Mouse (Mus musculus): ENCODE data around the gene Rpl31. TPM values are rescaled to one million over a fixed set of nuclear protein-coding genes. Genes with fewer than 3 reads are reported as not detected.
A peak's percentile ranks its signal among the peaks of the same experiment; 100 is the strongest.

The Rpl31 gene
- total RNA-seq, 2 experiments from 2014 or later = 494 to 584 TPM

DNA sequence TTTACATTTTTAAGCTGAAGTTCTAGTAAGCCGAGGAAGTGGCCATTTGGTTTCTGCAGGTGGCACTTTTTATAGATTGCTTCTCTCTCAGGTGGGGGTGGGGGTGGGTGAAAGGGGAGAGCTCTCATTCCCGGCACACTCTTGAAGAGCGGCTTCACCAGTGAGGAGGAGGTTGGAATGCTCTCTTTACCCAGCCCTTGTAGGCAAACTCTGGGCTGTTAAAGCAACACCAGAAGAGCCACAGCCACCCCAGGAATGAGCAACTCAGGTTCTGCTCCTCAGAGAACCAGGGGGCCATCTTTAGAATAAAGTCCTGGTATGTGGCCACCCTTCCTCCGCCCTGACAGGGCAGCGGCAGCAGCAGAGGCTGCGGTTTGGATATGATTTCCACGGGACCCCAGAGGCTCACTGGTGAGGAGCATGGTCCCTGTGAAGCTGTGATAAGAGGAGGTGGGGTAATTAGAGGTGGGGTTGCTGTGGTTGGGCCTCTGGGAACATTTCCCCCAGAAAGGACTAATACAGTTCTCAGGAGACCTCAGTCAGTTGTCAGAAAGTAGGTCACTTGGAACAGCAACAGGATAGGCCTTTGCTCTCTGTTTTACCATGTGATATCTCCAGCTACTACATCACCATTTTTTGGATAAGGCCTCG is 25.7 kb downstream of the Rpl31 start:
- intact Hi-C loops (cut with DNase I) = loop anchor here (5.0 kb wide), 2 partner anchors 84 to 109 kb away; partner anchors contain the start of gene Tbc1d8

DNA sequence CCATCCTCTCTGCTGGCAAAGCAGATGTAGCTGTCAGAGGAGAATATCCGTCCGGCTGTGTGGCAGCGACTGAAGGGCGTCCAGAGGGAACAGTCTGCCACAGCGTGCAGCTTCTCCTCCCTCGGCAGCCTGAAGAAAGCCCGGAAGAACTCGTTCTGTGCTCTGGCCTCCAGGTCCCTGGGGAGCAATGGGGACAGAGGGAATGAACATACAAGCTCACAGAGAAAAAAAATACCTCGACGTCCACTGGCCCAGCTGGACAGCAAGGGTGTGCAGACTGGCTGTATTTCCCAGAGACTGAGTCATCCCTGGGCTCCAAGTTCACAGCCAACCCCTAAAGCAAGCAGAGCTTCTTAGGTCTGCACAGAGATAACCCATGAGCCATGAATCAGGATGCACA is 26.5 kb downstream of the Rpl31 start:
- intact Hi-C loops (cut with DNase I) = loop anchor here (5.0 kb wide), 2 partner anchors 83 to 108 kb away; partner anchors contain the start of gene Tbc1d8
- DNase-seq = peak; percentile 66

More for the DNA sequence above, 25.7 kb downstream of the Rpl31 start:
- DNase-seq = no peak

DNA sequence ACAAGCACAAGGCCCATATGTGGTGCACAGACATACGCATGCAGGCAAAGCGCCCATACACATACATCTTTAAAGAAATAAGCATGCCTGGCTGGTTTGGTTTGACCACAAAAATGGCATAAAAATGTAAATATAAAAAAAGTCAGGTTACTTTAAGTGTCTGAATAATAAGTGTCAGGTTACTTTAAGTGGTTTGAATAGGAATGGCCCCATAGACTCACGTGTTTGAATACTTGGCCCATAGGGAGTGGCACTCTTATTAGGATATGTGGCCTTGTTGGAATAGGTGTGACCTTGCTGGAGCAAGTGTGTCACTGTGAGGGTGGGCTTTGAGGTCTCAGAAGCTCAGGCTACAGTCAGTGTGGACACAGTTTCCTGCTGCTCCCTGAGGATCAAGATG is 27.0 kb downstream of the Rpl31 start:
- no peak for DNase-seq
- intact Hi-C loops (cut with DNase I) = loop anchor here (5.0 kb wide), 2 partner anchors 83 to 108 kb away; partner anchors contain the start of gene Tbc1d8

DNA sequence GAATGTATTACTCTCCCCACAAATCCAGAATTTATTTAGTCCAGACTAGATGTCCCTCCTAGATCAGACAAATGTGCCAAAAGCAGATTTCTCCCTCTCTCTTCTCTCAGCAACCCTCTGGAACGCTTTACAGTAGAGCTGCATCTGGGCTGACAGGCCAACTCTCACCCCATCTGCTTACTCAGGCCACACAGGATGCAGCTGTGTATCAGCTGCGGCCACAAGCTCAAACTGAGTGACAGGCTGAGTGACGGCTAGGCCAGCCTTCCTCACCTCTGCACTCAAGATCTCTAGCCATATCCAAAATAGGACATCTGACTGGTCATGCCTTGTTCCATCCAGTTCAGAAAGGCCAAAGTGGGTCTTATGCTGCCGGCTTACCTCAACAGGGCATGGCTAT is 28.7 kb downstream of the Rpl31 start:
- intact Hi-C loops (cut with DNase I) = no loop called here
- DNase-seq = peak in 1 of 2 experiments; percentile 32

DNA sequence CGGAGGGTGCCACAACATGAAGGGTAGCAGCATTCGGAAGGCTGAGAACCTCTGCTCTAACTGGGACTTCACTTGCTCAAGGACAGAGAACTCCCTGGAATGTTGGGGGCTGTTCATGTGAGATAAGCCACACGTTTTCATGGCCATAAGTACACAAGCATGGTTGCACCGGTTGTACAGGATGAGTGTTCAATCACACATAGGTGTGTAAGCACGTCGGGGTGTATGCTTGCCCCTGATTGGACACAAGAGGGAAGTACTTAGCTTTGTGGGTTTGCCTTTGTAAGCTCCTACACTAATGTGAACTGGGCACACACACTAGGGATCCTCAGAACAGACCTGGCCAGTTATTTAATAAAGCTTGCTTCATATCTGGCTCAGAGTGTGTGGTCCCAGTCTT is 30.6 kb downstream of the Rpl31 start:
- DNase-seq = no peak
- intact Hi-C loops (cut with DNase I) = no loop called here

DNA sequence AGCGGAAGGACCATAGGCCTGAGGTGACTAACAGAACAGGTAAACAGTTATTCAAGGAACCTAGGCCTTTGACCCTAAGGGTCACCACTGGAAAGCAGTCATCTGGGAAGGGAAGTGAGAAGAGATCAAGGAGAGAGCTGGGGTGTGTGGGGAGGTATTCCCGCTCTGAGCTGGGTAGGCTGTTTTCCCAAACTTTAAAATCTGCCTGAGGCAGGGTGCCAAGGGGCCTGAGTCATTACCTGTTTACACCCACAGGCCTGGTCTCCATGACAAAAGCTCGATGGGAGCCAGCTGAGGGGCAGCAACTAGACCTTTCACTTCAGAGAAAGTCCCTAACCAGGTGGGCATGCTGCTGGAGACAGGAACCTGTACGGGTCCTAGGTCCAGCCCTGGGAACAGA is 31.6 kb downstream of the Rpl31 start:
- peak; percentile 26 to 31 for DNase-seq
- intact Hi-C loops (cut with DNase I) = no loop called here

DNA sequence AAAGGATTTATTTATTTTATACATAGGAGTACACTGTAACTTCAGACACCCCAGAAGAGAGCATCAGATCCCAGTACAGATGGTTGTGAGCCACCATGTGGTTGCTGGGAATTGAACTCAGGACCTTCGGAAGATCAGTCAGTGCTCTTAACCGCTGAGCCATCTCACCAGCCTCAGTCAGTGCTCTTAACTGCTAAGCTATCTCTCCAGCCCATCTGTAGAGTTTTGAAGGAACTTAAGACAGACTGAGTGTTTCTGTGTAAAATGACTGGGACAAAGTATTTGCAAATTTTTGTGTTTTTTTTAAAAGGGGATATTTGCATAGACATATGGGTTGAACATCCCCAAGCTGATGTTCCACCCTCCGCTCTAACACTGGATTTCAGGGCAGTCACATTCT is 32.5 kb downstream of the Rpl31 start:
- DNase-seq = no peak
- intact Hi-C loops (cut with DNase I) = no loop called here

DNA sequence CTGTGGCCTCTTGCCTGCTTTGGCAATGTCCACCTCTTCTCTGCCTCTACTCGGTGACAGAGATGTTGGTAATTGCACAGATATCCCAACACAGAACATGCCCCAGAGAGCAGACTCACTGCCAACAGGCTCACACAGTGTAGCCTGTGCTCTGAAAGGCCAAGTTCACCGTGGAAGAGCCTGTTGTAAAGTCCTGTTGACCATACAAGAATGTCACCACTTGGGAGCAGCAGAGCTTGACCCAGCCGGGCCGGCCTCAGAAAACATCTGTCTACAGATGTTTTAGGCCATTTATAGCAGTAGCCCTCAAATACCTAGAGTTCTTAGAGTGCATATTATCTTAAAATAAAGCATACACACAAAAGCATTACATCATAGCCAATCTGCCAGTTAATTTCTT is 39.5 kb downstream of the Rpl31 start:
- intact Hi-C loops (cut with DNase I) = no loop called here
- peak; percentile 27 to 51 for DNase-seq

DNA sequence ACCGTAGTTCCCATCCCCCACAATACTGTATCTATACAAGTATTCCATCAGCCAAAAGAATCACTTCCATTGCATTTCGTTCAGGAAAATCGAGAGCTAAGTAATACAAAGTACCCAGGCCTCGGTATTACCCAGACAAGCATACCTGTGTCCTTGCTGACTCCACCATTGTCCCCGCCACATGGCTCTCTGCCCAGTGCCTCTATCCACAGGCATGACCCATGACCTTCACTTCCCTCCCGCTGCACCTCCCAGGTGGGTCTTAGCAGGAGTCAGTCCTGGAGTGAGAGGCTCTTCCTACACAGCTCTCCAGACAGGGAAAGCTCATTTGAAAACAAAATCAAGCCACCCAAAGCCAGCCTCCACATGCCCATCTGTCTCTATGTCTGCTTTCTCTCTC is 40.5 kb downstream of the Rpl31 start:
- DNase-seq = no peak
- intact Hi-C loops (cut with DNase I) = no loop called here

DNA sequence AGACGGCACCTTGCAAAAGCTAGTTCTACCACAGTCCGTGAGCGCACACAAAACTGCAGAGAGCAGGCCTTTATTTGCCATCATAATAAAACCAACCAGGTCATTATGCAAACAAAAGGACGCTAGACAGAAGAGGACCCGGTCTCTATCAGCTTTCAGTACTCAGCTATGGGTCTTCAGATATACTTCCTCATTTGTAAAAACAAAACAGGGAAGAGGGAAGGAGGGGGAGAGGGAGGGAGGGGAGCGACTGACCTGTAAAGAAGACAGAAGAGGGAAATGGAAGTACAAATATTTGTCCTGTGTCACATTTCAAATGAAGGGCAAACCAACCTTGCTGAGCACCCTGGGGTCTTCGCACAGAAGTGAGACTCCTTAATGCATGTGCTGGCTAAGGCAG is 41.0 kb downstream of the Rpl31 start:
- intact Hi-C loops (cut with DNase I) = no loop called here
- no peak for DNase-seq

DNA sequence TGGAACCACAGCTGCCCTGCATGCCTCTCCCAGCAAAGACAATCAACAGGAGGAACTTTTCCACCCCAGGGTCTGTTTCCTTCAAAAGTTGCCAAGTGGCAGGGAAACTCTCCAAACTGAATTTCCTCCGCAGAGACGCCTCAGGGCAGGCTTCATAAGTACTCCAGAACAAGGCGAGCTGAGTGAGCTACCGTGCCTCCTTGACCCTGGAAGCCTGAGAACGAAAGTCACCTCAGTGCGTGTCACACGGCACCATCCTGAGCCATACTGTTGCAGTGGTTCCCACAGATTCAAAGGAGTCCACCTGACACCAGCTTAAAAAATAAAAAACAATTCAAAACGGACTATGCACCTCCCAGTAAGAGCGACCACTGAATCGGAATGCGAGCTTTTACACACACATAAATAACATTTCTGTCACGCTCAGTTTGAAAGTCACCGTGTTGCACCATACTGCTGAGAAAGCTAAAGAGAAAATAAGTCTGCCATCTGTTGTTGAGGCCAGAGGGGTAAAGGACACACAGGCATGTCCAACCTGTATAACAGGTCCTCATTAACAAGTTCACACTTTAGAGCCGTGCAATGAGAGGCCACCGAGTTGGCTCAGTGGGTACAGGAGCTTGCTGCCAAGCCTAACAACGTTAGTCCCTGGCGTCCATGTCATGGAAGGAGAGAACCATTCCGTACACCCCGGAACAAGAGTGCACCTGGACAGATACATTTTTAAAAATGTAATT is 42.6 kb downstream of the Rpl31 start:
- DNase-seq = no peak
- intact Hi-C loops (cut with DNase I) = no loop called here

DNA sequence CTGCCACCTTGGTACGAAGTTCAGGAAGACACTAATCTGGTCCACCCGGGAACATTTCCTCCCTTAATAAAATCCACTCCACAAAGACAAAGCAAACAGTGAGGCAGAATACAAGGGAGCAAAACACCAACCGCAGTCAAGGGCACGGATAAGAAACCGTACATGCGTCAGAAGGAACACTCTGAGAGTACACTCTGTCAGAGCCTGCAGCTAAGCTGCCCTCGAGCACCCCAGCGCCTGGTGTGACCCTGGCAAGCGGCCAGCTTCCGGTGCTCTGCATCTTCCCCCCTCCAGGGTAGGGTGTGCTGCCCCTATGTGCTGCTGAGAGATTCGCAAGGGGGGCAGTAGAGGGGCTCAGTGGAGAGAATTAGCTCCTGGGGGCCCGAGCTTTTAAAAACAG is 50.2 kb downstream of the Rpl31 start:
- intact Hi-C loops (cut with DNase I) = loop anchor here (5.0 kb wide), 1 partner anchor 74 kb away; no protein-coding TSS in a partner anchor
- DNase-seq = peak; percentile 50 to 67

DNA sequence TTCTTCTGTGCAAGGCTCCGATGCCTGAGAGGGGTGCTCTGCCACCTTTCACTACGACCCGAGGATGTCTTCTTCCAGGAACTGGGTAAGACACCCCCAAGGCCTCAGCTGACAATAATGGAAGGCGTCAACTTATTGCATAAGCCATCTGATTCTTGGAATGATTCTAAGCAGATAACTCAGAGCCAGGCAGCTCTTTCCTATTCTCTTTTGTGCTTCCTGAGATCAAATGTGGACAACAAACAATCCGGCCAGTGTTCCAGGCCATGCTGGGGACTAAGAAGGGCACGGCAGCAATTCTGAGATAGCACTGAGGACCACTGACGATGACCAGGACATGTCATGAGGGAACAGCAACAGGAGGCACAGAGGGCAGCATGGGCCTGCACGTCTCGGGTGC is 51.2 kb downstream of the Rpl31 start:
- no peak for DNase-seq
- intact Hi-C loops (cut with DNase I) = loop anchor here (5.0 kb wide), 1 partner anchor 73 kb away; no protein-coding TSS in a partner anchor

DNA sequence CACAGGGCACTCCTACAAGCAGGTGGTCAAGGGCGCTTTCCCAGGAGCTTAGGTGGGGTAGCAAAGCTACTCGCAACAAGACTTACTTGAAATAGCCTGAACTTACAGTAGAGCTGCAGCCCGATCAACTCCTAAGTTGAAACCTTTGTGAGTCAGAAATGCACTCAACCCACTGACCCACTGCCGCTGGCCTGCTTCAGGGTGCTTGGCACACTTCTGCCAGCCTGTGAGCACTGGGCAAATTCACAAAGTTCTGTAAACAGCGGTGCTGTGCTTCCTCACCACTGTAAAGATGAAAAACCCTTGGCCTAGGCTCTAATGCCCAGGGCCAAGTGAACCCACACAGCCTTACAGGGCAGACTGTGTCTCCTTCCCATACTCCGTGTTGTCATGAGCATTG is 53.3 kb downstream of the Rpl31 start:
- no peak for DNase-seq
- intact Hi-C loops (cut with DNase I) = no loop called here

Other genes with a start within 250 kb of the Rpl31 start
- gene Npas2, start 174.1 kb upstream of the Rpl31 start, total RNA-seq (2021) = 1 to 10 TPM; 6.6 to 7.9 TPM
- 1 to 10 TPM; 6.6 to 7.6 TPM for gene Tbc1d8, start 110.9 kb downstream of the Rpl31 start, total RNA-seq (2021)
- gene Cnot11, start 167.2 kb downstream of the Rpl31 start, total RNA-seq (2021) = 10 to 100 TPM; 14.7 to 15.7 TPM
- gene Rnf149, start 209.6 kb downstream of the Rpl31 start, total RNA-seq (2021) = 10 to 100 TPM; 10.8 to 11.5 TPM